Mouse (Mus musculus) testis, postnatal 14 days (tissue): ENCODE results near the gene Sphk1.
A peak's percentile ranks its signal among the peaks of the same experiment; 100 is the strongest.

Experiments
- DNase-seq: peaks from one replicate; pipeline ENCODE4 v3.0.0; 2021; ENCODE audit warnings: low spot score

The Sphk1 gene

GRCm38 (mm10) chr11:116580031-116580652 lies 49.4 kb downstream of the Sphk1 start:
- DNase-seq = no peak

GRCm38 (mm10) chr11:116580711-116581375 lies 50.1 kb downstream of the Sphk1 start:
- peak; percentile 72 for DNase-seq

- DNase-seq = peak; percentile 90
Measured at GRCm38 (mm10) chr11:116581376-116581814, 50.7 kb downstream of the Sphk1 start, which contains the start of gene Ube2o. Ube2o (minus strand) TSS chr11:116581447.

GRCm38 (mm10) chr11:116585682-116586081 lies 55.0 kb downstream of the Sphk1 start:
- DNase-seq = no peak
